Mouse (Mus musculus) hindbrain, embryonic 10.5 days (tissue): Measurements from ENCODE around the gene Spesp1. TPM values are rescaled to one million over a fixed set of nuclear protein-coding genes. Genes with fewer than 3 reads are reported as not detected.

Experiments
- DNase-seq: peaks from one replicate; pipeline ENCODE4 v3.0.0-alpha.2; 2017; ENCODE audit warnings: low spot score
- H3K27ac ChIP-seq: fragments of 300-500 bp; sonication (generic); 2 replicates; pipeline ENCODE4 v1.5.1; 2016; ENCODE audit warnings: mild to moderate bottlenecking, moderate library complexity
- H3K27me3 ChIP-seq: fragments of 300-500 bp; sonication (generic); 2 replicates; pipeline ENCODE4 v1.6.1; 2016; ENCODE audit warnings: mild to moderate bottlenecking; ENCODE audit not compliant: poor library complexity, insufficient read depth, severe bottlenecking
- H3K36me3 ChIP-seq: fragments of 300-500 bp; sonication (generic); 2 replicates; pipeline ENCODE4 v1.6.1; 2016; ENCODE audit warnings: mild to moderate bottlenecking, moderate library complexity
- H3K4me1 ChIP-seq: fragments of 300-500 bp; sonication (generic); replicated peaks from 2 replicates; pipeline ENCODE4 v1.6.1; 2016; ENCODE audit warnings: mild to moderate bottlenecking
- H3K4me3 ChIP-seq: fragments of 300-500 bp; sonication (generic); 2 replicates; pipeline ENCODE4 v1.5.1; 2016; ENCODE audit warnings: mild to moderate bottlenecking, moderate library complexity
- H3K9me3 ChIP-seq: fragments of 300-500 bp; sonication (generic); 2 replicates; pipeline ENCODE4 v1.6.1; 2016; ENCODE audit warnings: mild to moderate bottlenecking, moderate library complexity
- WGBS: fragments of 180-500 bp; shearing (Covaris S2); methylation state at CpG from one replicate; pipeline ENCODE4 v1.1.7; 2016; 5-methylcytosine and 5-hydroxymethylcytosine counted together
- polyA plus RNA-seq: library from polyadenylated mRNA; unstranded; fragments of >200 nt; fragmentation: Nextera tagmentation; extraction: Ambion mirVana; gene quantifications from 2 replicates; pipeline ENCODE4 v1.2.1, GENCODE M21; 2016

The Spesp1 gene
- polyA plus RNA-seq, 1 experiment from 2014 or later = not detected

- H3K36me3 ChIP-seq = no peaks in the 10 kb centered on the region
- no peak for DNase-seq
- no peaks in the 10 kb centered on the region for H3K27me3 ChIP-seq
- no peak overlapping the region for H3K27ac ChIP-seq
- no peak overlapping the region for H3K4me3 ChIP-seq
- WGBS = 88% methylated on average over 10 of the region's 10 CpGs
- H3K9me3 ChIP-seq = no peaks in the 10 kb centered on the region
- peaks cover 1% of the 10 kb centered on the region for H3K4me1 ChIP-seq
These were observed 16.7 kb downstream of the Spesp1 start for GRCm38 (mm10) chr9:62265278-62265677.

- H3K36me3 ChIP-seq = no peaks in the 10 kb centered on the region
- no peak overlapping the region for H3K27ac ChIP-seq
- H3K4me3 ChIP-seq = no peak overlapping the region
- H3K27me3 ChIP-seq = no peaks in the 10 kb centered on the region
- WGBS = 68% methylated on average over 5 of the region's 5 CpGs
- 0 out of 2 replicates have a peak, but pooled peaks cover 5% of the 10 kb centered on the region for H3K9me3 ChIP-seq
- DNase-seq = no peak
- H3K4me1 ChIP-seq = peaks cover 4% of the 10 kb centered on the region
These were observed 18.4 kb downstream of the Spesp1 start for GRCm38 (mm10) chr9:62263652-62264051.

- no peaks in the 10 kb centered on the region for H3K36me3 ChIP-seq
- no peak overlapping the region for H3K27ac ChIP-seq
- no peaks in the 10 kb centered on the region for H3K27me3 ChIP-seq
- DNase-seq = no peak
- peaks cover 13% of the 10 kb centered on the region for H3K4me1 ChIP-seq
- H3K9me3 ChIP-seq = 0 out of 2 replicates have a peak, but pooled peaks cover 5% of the 10 kb centered on the region
- H3K4me3 ChIP-seq = no peak overlapping the region
- WGBS = 92% methylated on average over 3 of the region's 3 CpGs
These were observed 20.6 kb downstream of the Spesp1 start for GRCm38 (mm10) chr9:62261406-62261805.

DNA sequence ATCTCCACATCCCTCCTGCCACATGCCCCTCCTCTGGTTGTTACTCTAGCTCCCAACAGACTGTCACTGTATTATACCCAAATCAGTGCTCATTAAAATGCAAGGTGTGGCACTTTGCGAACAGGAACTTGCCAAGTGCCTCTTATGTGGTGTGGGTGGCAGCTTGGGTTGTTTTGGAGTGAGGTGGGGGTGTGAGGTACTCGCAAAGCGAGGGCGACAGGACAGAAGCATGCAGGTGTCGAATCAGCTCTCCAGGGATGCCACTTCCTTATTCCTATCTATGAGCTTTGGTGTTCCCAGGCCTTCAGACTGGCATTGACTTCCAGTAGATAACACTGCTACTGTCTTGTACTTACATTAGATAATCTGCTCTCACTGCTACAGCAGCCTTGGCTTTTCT, 21.0 kb downstream of the Spesp1 start:
- Histone ChIP-seq H3K9me3 (0 out of 2 replicates have a peak, but pooled peaks cover 5% of the 10 kb centered on the region), H3K27ac (no peak overlapping the region), H3K27me3 (no peaks in the 10 kb centered on the region), H3K36me3 (no peaks in the 10 kb centered on the region), H3K4me3 (no peak overlapping the region), H3K4me1 (peaks cover 17% of the 10 kb centered on the region)
- 89% methylated on average over 5 of the region's 5 CpGs for whole genome bisulfite sequencing
- DNase-seq = no peak

DNA sequence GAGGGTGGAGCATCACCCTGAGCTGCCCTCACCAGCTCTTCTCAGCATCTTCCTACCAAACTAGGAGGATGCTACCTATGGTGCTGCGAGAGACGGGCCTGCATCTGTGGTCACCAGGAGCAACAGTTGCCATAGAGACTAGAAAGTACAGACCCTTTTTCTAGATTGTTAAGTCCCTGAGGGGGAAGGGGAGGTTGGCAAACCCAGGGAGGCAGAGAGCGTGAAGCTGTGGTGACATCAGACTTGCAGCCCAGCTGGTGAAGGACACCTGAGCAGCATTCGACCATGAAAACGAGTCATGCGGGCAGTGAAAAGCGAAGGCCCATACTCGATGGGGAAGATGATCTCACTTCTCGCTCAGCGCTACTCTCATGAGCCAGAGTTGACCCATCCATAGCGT, 24.0 kb downstream of the Spesp1 start:
- H3K4me1 ChIP-seq = peaks cover 23% of the 10 kb centered on the region
- WGBS = 89% methylated on average over 11 of the region's 11 CpGs
- no peak overlapping the region for H3K4me3 ChIP-seq
- no peaks in the 10 kb centered on the region for H3K36me3 ChIP-seq
- H3K27ac ChIP-seq = no peak overlapping the region
- no peak for DNase-seq
- no peaks in the 10 kb centered on the region for H3K27me3 ChIP-seq
- H3K9me3 ChIP-seq = 0 out of 2 replicates have a peak, but pooled peaks cover 5% of the 10 kb centered on the region

DNA sequence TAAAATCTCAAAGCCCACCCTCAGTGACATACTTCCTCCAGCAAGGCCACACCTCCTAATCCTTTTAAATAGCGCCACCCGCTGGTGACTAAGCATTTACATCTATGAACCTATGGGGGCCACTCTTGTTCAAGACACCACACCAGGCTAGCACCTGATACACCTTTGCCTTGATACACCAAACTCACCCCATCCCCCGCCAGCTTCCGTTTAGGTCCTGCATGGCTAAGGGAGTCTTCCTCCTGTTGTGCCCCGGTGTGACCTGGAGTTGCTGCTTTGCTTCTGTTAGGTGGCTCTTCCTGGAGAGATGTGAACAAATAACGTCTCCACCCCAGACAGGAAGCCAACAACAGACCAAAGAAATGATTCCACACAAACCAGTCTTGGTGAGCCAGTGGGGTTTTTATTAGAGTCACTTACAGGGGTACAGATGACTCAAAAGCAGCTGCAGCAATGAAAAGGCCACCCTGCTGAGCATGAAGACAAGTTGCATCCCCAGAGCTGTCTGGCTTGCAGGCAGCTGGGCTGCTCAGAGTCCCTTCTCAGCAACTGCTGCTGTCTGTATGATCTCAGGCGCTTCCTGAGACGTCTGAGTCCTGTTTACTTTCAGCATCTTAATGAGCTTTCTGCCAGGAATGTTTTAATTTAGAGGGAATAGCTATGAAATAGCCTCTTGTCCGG, 26.0 kb downstream of the Spesp1 start:
- no peak for DNase-seq
- Histone ChIP-seq H3K4me1 (peaks cover 23% of the 10 kb centered on the region), H3K4me3 (no peak overlapping the region), H3K36me3 (no peaks in the 10 kb centered on the region), H3K9me3 (0 out of 2 replicates have a peak, but pooled peaks cover 5% of the 10 kb centered on the region), H3K27me3 (no peaks in the 10 kb centered on the region), H3K27ac (no peak overlapping the region)
- 57% methylated on average over 9 of the region's 9 CpGs for WGBS

GRCm38 (mm10) chr9:62253736-62254443, 28.1 kb downstream of the Spesp1 start:
- no peak for DNase-seq
- Histone ChIP-seq H3K27ac (no peak overlapping the region), H3K4me1 (peaks cover 18% of the 10 kb centered on the region), H3K36me3 (no peaks in the 10 kb centered on the region), H3K4me3 (no peak overlapping the region), H3K9me3 (0 out of 2 replicates have a peak, but pooled peaks cover 1% of the 10 kb centered on the region), H3K27me3 (no peaks in the 10 kb centered on the region)
- 22% methylated on average over 3 of the region's 3 CpGs for WGBS

DNA sequence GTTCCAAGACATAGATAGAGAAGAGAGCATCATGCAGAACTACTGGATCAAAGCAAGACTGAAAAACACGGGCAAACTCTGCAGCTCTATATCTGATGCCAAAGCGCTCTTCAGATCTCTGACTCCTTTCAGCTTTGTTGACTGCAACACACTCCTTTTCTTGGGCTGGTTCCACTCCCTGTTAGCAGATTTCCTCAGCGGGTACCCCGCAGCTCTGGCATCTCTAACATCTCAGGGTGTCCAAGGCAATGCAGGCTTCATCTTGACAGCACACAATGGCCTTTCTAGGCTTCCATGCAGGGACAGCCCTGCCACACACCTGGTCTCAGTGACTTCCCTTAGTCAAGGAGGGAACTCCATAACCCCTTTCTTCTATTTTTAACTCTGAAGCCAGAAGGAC, 31.7 kb downstream of the Spesp1 start:
- DNase-seq = no peak
- WGBS = 87% methylated on average over 4 of the region's 4 CpGs

GRCm38 (mm10) chr9:62246380-62246942, 35.5 kb downstream of the Spesp1 start:
- no peaks in the 10 kb centered on the region for H3K9me3 ChIP-seq
- peaks cover 15% of the 10 kb centered on the region for H3K4me1 ChIP-seq
- H3K36me3 ChIP-seq = no peaks in the 10 kb centered on the region
- DNase-seq = no peak
- H3K27ac ChIP-seq = no peak overlapping the region
- 86% methylated on average over 4 of the region's 4 CpGs for WGBS
- H3K4me3 ChIP-seq = no peak overlapping the region
- H3K27me3 ChIP-seq = peaks cover 10% of the 10 kb centered on the region; the same call in 1 of the 2 replicates

More for the DNA sequence above, 31.7 kb downstream of the Spesp1 start:
- Histone ChIP-seq H3K27me3 (0 out of 2 replicates have a peak, but pooled peaks cover 2% of the 10 kb centered on the region), H3K4me1 (0 out of 2 replicates have a peak, but pooled peaks cover 3% of the 10 kb centered on the region), H3K36me3 (no peaks in the 10 kb centered on the region), H3K27ac (no peak overlapping the region), H3K9me3 (no peaks in the 10 kb centered on the region), H3K4me3 (no peak overlapping the region)

GRCm38 (mm10) chr9:62245612-62246379, 36.2 kb downstream of the Spesp1 start:
- Histone ChIP-seq H3K27ac (no peak overlapping the region), H3K4me3 (no peak overlapping the region), H3K9me3 (no peaks in the 10 kb centered on the region), H3K27me3 (peaks cover 10% of the 10 kb centered on the region; the same call in 1 of the 2 replicates), H3K4me1 (peaks cover 15% of the 10 kb centered on the region), H3K36me3 (no peaks in the 10 kb centered on the region)
- WGBS = 76% methylated on average over 17 of the region's 17 CpGs
- no peak for DNase-seq

DNA sequence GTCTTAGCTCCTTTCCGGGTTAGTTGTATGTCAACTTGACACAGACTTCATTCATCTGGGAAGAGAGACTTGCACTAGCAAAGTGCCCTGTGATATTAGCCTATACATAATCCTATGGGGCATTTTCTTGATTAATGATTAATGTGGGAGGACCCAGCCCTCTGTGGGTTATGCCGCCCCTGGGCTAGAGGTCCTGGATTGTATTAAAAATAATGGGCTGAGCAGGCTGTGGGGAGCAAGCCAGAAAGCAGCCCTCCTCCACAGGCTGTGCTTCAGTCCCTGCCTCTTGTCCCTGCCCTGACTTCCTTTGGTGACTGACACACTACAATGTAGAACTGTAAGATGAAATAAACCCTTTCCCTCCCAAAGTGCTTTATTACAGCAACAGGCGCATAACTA, 37.4 kb downstream of the Spesp1 start:
- Histone ChIP-seq H3K36me3 (no peaks in the 10 kb centered on the region), H3K4me3 (no peak overlapping the region), H3K4me1 (peaks cover 15% of the 10 kb centered on the region), H3K9me3 (no peaks in the 10 kb centered on the region), H3K27ac (no peak overlapping the region), H3K27me3 (peaks cover 10% of the 10 kb centered on the region; the same call in 1 of the 2 replicates)
- WGBS = 47% methylated on average over 3 of the region's 3 CpGs
- no peak for DNase-seq

- H3K27ac ChIP-seq = peak overlapping the region; percentile 75
- 26% methylated on average over 19 of the region's 19 CpGs for WGBS
These were observed 37.9 kb downstream of the Spesp1 start for GRCm38 (mm10) chr9:62243991-62244611.

More at GRCm38 (mm10) chr9:62243991-62244611, 37.9 kb downstream of the Spesp1 start:
- Histone ChIP-seq H3K4me3 (peak overlapping the region; percentile 34), H3K36me3 (no peaks in the 10 kb centered on the region), H3K4me1 (peaks cover 15% of the 10 kb centered on the region), H3K9me3 (no peaks in the 10 kb centered on the region), H3K27me3 (peaks cover 10% of the 10 kb centered on the region; the same call in 1 of the 2 replicates)
- DNase-seq = peak; percentile 89
